Mouse (Mus musculus): ENCODE results near the gene Cyp4f40. TPM values are rescaled to one million over a fixed set of nuclear protein-coding genes. Genes with fewer than 3 reads are reported as not detected.
"Not testable (repeated sequence)": the region's sequence is repeated elsewhere in the genome, so short reads cannot be mapped to it uniquely, and the experiment has no call there.

Gene Cyp4f40
- not detected for total RNA-seq (2021)
- long read RNA-seq, experiment 1: 0 reads
- long read RNA-seq, experiment 2: 0 reads

DNA sequence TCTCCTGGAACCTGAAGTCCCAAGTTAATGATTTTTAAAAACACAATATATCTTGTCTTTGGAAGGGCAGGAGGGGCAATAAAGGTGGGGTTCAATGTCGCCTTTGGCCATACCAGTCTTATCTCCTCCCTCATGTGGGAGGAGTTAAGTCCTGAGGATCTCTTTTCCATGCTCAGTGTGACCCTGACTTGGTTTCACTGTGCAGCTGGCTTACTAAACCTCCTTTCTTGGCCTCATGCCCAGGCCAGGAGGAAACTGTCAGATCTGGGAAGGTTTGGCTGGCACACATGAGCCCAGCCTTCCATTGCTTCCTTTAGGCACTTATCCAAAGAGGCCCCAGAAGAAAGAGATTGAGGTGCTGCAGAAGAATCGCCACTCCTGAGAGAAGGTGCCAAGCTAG is at the start of gene Cyp4f40:
Gene Cyp4f40 (plus strand): TSS at position 189 of the 400 bp plus-strand sequence.
- peak; percentile 83 for DNase-seq

DNA sequence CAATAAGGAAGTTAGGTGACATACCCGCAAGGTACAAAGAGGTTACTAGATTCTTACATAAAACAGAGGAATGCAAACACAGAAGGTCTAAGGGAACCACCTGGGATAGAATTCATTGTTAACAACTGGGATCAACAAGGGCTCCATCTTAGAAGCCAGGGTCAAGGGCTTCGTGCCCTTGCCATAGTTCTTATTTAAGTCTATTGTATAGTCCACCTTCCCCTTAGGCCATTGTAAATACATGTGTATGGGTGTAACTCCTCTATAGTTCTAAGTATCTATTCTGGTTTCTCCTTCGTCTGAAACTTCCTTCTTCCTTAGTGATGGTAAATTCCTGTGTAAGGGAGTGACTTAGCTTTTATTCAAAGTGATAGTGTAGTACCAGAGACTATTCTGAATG is 48.5 kb upstream of the Cyp4f40 start:
- DNase-seq: not testable (repeated sequence)

GRCm38 (mm10) chr17:32610896-32611295 is 47.8 kb upstream of the Cyp4f40 start:
- no peak for DNase-seq

- DNase-seq: no peak
These were observed 46.3 kb upstream of the Cyp4f40 start for GRCm38 (mm10) chr17:32612417-32612816.

DNA sequence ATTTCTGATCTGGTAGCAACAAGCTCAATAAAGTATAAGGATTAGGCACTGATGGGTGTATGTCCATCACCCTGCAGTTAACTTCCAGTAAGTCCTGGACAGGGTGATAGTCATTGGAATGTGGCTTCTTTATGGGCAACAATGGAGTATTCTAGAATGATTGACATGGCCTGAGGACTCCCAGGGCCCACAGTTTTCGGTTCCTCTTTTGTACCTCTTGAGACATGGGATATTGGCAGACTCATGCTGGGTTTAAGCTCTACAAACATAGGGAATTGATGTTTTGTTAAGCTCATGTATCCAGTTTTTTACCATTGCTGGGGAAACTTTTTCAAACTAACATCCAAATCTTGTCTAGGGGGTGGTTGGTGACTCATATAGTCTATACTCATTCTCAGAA is 41.4 kb upstream of the Cyp4f40 start:
- no peak for DNase-seq

DNA sequence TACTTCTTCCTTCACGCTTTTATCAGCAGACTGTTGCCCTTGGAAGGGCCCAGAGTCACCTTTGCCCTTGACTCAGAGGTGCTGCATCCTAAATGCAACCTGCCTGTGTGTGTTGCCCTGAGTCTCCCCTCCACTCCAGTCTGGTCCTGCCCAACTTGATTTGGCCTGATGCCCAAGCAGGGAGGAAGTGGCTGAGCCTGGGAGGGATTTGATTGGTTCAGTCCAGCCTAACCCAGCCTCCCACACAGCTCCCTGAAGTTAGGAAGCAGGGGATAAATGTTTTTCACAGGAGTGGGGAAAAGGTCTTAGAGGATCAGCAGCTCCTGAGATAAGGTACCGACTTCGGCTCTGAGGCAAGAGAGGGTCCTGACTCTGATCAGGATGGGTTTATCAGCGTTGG is 37.7 kb upstream of the Cyp4f40 start, which contains the start of gene Cyp4f37:
Gene Cyp4f37 (plus strand): TSS at position 292 of the 400 bp plus-strand sequence.
- DNase-seq: not testable (repeated sequence)

GRCm38 (mm10) chr17:32629726-32630125 is 29.0 kb upstream of the Cyp4f40 start:
- not testable (repeated sequence) for DNase-seq

DNA sequence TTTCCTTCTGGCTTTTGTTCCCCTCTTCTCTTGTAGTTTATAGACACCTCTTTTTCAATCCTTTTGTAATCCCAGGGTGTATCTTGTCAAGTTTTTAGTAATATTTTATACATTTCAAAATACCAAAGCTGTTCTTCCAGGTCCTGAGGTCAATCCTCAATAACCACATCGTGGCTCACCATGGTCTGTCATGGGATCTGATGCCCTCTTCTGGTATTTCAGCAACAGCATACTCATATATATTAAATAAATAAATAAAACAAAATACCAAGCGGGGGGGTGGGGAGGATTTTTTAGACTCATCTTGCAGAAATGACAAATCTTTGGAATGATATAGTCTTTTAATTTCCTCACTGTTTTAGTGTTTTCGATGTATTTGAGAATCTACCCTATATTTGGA is 26.8 kb upstream of the Cyp4f40 start:
- no peak for DNase-seq

DNA sequence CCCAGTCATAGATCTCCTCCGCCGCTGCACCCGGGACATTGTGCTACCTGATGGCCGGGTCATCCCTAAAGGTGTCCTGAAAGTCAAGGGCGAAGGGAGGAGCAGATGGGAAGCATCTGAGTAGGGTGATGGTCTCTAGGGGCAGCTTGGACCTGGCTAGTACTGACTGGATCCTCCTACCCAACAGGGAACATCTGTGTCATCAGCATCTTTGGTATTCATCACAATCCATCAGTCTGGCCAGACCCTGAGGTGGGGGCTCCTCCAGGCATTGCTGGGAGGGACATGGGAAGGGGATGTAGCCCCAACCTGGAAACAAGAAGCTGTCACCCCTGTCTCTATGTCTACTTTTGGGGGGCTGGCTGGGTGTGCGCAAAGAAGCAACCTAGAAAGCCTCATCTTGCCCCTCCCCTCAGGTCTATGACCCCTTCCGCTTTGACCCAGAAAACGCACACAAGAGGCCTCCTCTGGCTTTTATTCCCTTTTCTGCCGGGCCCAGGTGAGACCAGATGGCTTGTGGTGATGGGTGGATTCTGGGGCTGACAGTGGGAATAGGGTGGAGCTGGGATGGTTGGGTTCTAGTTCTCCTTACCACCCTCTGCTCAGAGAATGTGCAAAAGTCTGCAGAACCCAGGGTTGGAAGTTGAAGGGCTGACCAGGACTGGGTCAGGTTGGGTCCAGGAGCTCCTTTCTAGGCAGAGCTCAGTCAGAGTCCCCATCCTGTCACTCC is 24.3 kb upstream of the Cyp4f40 start:
- not testable (repeated sequence) for DNase-seq

- peak; percentile 93 for DNase-seq
These were observed 23.8 kb upstream of the Cyp4f40 start for GRCm38 (mm10) chr17:32634972-32635314.

GRCm38 (mm10) chr17:32636341-32636740 is 22.4 kb upstream of the Cyp4f40 start:
- no peak for DNase-seq

GRCm38 (mm10) chr17:32637151-32637550 is 21.5 kb upstream of the Cyp4f40 start:
- DNase-seq: no peak

DNA sequence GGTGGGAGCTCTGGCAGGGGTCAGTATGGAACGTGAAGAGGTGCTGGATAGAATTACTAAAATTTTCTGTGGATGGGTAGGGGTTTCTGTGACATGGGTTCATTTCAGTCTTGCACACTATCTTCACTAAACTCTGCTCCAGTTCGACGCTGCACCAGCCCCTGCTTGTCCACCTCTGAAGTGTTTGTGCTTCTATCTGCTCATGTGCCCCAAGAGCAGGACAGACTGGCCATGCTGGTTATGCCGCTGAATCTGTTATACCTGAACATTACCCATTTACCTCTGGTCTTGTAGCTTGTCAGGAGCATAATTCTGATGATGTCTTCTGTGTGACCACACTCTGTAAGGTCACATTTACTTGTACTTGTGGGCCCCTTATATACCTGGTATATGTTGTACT is 12.1 kb upstream of the Cyp4f40 start:
- DNase-seq: no peak

- DNase-seq: no peak
These were observed 4.8 kb upstream of the Cyp4f40 start for GRCm38 (mm10) chr17:32653860-32654259.

DNA sequence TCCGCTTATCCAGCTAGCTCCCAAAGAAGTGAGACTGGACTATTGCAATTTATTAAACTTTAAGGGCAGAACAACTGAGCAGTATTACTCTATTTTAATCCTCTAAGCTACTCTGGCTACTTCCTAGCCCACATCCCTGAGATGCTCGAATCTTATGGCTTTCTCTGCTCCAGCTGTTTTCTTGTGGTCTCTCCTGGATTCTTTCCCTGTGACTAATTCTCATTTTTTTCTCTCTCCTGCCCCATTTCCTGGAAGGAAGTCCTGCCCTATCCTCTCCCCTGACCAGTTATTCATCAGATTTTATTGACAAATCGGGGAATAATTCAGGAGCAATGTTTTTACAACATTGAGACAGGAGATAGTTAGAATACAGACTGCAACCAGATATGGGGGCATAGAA is 1.7 kb upstream of the Cyp4f40 start:
- DNase-seq: no peak

DNA sequence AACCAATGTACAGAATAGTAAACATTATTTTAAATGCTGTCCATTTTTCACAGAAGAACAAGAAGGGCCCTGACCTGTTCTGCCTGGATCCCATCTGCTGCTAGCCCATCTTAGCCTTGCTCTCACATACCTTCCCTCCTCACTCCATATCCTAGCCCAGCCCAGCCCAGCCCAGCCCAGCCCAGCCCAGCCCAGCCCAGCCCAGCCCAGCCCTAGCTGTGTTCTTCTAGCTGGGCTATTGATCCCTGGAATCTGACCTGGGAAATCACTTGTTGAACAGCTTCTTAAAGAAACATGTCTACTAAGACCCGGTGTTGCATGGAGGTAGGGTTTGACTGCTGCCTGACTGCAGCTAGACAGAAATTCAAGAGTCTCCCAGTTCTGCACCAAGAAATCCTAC is 454 bp upstream of the Cyp4f40 start:
- DNase-seq: no peak

- no peak for DNase-seq
These were observed 15.3 kb downstream of the Cyp4f40 start for GRCm38 (mm10) chr17:32673976-32674375.

- no peak for DNase-seq
These were observed 17.4 kb downstream of the Cyp4f40 start for GRCm38 (mm10) chr17:32676040-32676635.

DNA sequence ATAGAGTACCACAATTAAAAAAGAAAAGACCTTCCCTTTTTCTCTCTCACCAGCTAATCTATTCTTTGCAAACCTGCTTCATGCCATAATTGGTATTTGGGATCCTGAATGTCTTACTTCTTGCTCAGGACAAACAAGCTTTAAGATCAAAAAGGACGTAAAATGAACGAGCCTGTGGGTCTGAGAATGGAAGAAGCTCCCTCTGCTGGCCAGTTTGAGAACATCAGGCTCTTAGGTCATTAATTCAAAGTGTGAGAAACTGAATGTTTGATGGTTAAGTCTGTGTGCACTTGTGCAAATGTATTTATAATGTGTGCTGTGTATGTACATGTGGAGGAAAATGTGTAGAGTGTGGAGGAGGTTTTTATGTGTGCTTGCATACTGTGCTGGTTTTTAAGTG is 21.7 kb downstream of the Cyp4f40 start:
- peak; percentile 68 for DNase-seq

- DNase-seq: peak; percentile 76
These were observed 26.5 kb downstream of the Cyp4f40 start, which contains the start of gene Cyp4f15 for GRCm38 (mm10) chr17:32685048-32685750. Gene Cyp4f15, plus strand, starts transcription at chr17:32685627.

DNA sequence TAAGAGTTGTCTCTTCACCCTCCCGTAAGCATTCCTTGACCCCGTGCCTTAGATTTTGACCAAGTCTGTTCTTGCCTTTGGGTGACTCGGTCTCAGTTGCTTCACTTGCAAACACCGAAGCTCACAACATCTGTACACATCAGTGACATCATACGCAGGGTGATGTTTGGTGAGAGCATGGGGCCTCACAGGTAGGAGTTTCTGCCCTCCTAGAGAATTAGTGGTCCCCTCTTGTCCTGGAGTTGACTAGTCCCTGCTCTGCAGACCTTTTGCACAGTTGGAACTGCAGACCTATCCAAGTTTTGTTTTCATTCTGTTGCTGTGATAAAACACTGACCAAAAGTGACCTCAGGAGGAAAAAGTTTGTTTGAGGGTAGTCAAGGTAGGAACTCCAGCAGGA is 28.0 kb downstream of the Cyp4f40 start:
- no peak for DNase-seq

GRCm38 (mm10) chr17:32690959-32691358 is 32.3 kb downstream of the Cyp4f40 start:
- no peak for DNase-seq

GRCm38 (mm10) chr17:32702826-32703225 is 44.1 kb downstream of the Cyp4f40 start:
- peak; percentile 28 for DNase-seq

Measured in adrenal gland, postnatal 10 days (tissue).